Comparison of ENCODE assay signal across 19 mouse cellular contexts in the genomic region with DNA sequence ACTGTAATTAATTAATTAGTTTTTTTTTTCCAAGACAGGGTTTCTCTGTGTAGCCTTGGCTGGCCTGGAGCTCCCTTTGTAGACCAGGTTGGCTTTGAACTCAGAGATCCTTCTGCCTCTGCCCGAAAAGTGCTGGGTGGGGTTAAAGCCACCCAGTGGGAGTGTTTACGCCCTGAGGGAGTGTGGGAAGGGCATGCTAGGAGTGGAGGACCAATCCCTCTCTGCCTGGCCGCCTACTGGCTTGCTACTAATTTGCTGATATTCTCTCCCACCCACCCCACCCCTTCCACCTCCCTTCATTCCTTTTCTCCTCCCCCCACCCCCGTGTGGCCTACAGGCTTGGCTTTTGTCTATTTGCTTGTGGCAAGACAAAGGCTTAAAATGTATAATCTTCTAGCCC. TPM values are rescaled to one million over a fixed set of nuclear protein-coding genes. Genes with fewer than 3 reads are reported as not detected.
A peak's percentile ranks its signal among the peaks of the same experiment; 100 is the strongest.
DNase-seq lines count a peak whose midpoint lies in the region; ATAC-seq and TF ChIP-seq lines count a peak whose summit lies in the region.
"Had no signal": no experiment of that assay in that cellular context is flagged by ENCODE, and none has a peak within 500 bp of the region (broad histone marks: within the 10 kb centered on the region; RNA-seq: fewer than 3 reads in every experiment).

No protein-coding gene starts in this region.

- peak; percentile 41 for DNase-seq in adrenal gland, postnatal 10 days
- no peak for DNase-seq in adrenal gland, postnatal 25 days
- no peak for DNase-seq in forebrain, embryonic 14.5 days (ENCODE audit: low spot score)
- DNase-seq: adrenal gland, adult 8-10 months; cerebellum, postnatal 25 days; heart, adult 18-20 months; kidney, adult 18-20 months; lung, adult 2 months; lung, postnatal 36 days; spleen, adult 18-20 months; thymus, adult 18-20 months had no signal

- no peak overlapping the region for H3K4me3 ChIP-seq in intestine, postnatal 0 days (ENCODE audit: low read depth, low read length)
- no peak overlapping the region for H3K4me3 ChIP-seq in intestine, embryonic 15.5 days (replicated peaks)
- no peak overlapping the region for H3K4me3 ChIP-seq in brown adipose tissue, adult 24 weeks (ENCODE audit: insufficient read depth, low read depth, low read length)
- peak overlapping the region; percentile 70 for H3K4me3 ChIP-seq in liver, embryonic 15.5 days (replicated peaks)
- no peak overlapping the region for H3K4me3 ChIP-seq in forebrain, embryonic 14.5 days (ENCODE audit: low read depth, low read length)
- H3K4me3 ChIP-seq: heart, embryonic 15.5 days; limb, embryonic 10.5 days had no signal

- 66% methylated on average over 4 of the region's 4 CpGs for WGBS in intestine, postnatal 0 days
- 76% methylated on average over 4 of the region's 4 CpGs for WGBS in intestine, embryonic 15.5 days
- 38% methylated on average over 4 of the region's 4 CpGs for WGBS in liver, embryonic 15.5 days (ENCODE audit: insufficient replicate concordance)
- WGBS in forebrain, embryonic 14.5 days = 42% methylated on average over 4 of the region's 4 CpGs

- no peak overlapping the region for H3K9ac ChIP-seq in intestine, postnatal 0 days (ENCODE audit: low read depth, low read length)
- no peak overlapping the region for H3K9ac ChIP-seq in intestine, embryonic 15.5 days
- peak overlapping the region; percentile 42; the same call in 1 of the 2 replicates for H3K9ac ChIP-seq in liver, embryonic 15.5 days
- H3K9ac ChIP-seq in forebrain, embryonic 14.5 days (ENCODE audit: low read length) = no peak overlapping the region
- H3K9ac ChIP-seq: heart, embryonic 15.5 days had no signal

- H3K9me3 ChIP-seq in intestine, postnatal 0 days (ENCODE audit: control insufficient read depth) = no peaks in the 10 kb centered on the region
- no peaks in the 10 kb centered on the region for H3K9me3 ChIP-seq in intestine, embryonic 15.5 days
- H3K9me3 ChIP-seq in liver, embryonic 15.5 days (replicated peaks) = no peaks in the 10 kb centered on the region
- no peaks in the 10 kb centered on the region for H3K9me3 ChIP-seq in forebrain, embryonic 14.5 days (replicated peaks; ENCODE audit: control insufficient read depth, low read length)
- H3K9me3 ChIP-seq: heart, embryonic 15.5 days; limb, embryonic 10.5 days had no signal

- H3K36me3 ChIP-seq in intestine, postnatal 0 days (ENCODE audit: control insufficient read depth, insufficient read depth) = peaks cover 11% of the 10 kb centered on the region; the same call in 1 of the 2 replicates
- peaks cover 3% of the 10 kb centered on the region; the same call in 1 of the 2 replicates for H3K36me3 ChIP-seq in intestine, embryonic 15.5 days
- H3K36me3 ChIP-seq in liver, embryonic 15.5 days (replicated peaks) = peaks cover 56% of the 10 kb centered on the region
- H3K36me3 ChIP-seq in forebrain, embryonic 14.5 days (ENCODE audit: control insufficient read depth, insufficient read depth, low read length) = no peaks in the 10 kb centered on the region
- H3K36me3 ChIP-seq: heart, embryonic 15.5 days; limb, embryonic 10.5 days had no signal

- peaks cover under 1% of the 10 kb centered on the region; the same call in 1 of the 2 replicates for H3K27me3 ChIP-seq in intestine, postnatal 0 days (replicated peaks; ENCODE audit: control insufficient read depth, insufficient read depth, low read length)
- H3K27me3 ChIP-seq in intestine, embryonic 15.5 days (replicated peaks) = peaks cover under 1% of the 10 kb centered on the region; the same call in 1 of the 2 replicates
- peaks cover 14% of the 10 kb centered on the region for H3K27me3 ChIP-seq in liver, embryonic 15.5 days
- H3K27me3 ChIP-seq in forebrain, embryonic 14.5 days (replicated peaks; ENCODE audit: control insufficient read depth, insufficient read depth, low read length) = peaks cover 14% of the 10 kb centered on the region
- H3K27me3 ChIP-seq: heart, embryonic 15.5 days had no signal

- no peak for ATAC-seq in intestine, postnatal 0 days
- ATAC-seq in intestine, embryonic 15.5 days = no peak
- ATAC-seq in liver, embryonic 15.5 days (ENCODE audit: insufficient read depth) = peak; percentile 32
- ATAC-seq in inflammation-experienced regulatory T-cells, adult 6 months = no peak
- ATAC-seq in forebrain, embryonic 14.5 days = no peak
- ATAC-seq: forebrain, embryonic 16.5 days had no signal

- TF ChIP-seq CTCF in intestine, postnatal 0 days (IDR thresholded peaks at IDR 0.05; ENCODE audit: low read depth) = no peak

- peaks cover 24% of the 10 kb centered on the region for H3K4me1 ChIP-seq in intestine, postnatal 0 days (replicated peaks; ENCODE audit: control insufficient read depth, insufficient read depth, low read length)
- peaks cover 22% of the 10 kb centered on the region for H3K4me1 ChIP-seq in intestine, embryonic 15.5 days (replicated peaks)
- peaks cover 11% of the 10 kb centered on the region for H3K4me1 ChIP-seq in brown adipose tissue, adult 24 weeks (ENCODE audit: control insufficient read depth, insufficient read depth, insufficient read length, low read length)
- H3K4me1 ChIP-seq in liver, embryonic 15.5 days (replicated peaks) = peaks cover 64% of the 10 kb centered on the region
- peaks cover 8% of the 10 kb centered on the region; the same call in 1 of the 2 replicates for H3K4me1 ChIP-seq in forebrain, embryonic 14.5 days (ENCODE audit: control insufficient read depth, insufficient read depth, low read length)

- 0 out of 2 replicates have a peak overlapping the region, but pooled peaks have one; percentile 93 for H3K4me2 ChIP-seq in intestine, postnatal 0 days (replicated peaks; ENCODE audit: low read depth)
- H3K4me2 ChIP-seq in intestine, embryonic 15.5 days (replicated peaks) = no peak overlapping the region
- H3K4me2 ChIP-seq in liver, embryonic 15.5 days = peak overlapping the region; percentile 84
- H3K4me2 ChIP-seq in forebrain, embryonic 14.5 days (ENCODE audit: low read length) = no peak overlapping the region
- H3K4me2 ChIP-seq: heart, embryonic 15.5 days had no signal

- no peak overlapping the region for H3K27ac ChIP-seq in intestine, postnatal 0 days (ENCODE audit: low read depth, low read length)
- H3K27ac ChIP-seq in intestine, embryonic 15.5 days = no peak overlapping the region
- peak overlapping the region; percentile 73 for H3K27ac ChIP-seq in brown adipose tissue, adult 24 weeks (replicated peaks; ENCODE audit: low read depth, low read length)
- H3K27ac ChIP-seq in liver, embryonic 15.5 days (replicated peaks) = peak overlapping the region; percentile 98
- H3K27ac ChIP-seq in forebrain, embryonic 14.5 days (ENCODE audit: low read depth, low read length) = no peak overlapping the region
- H3K27ac ChIP-seq: heart, embryonic 15.5 days; limb, embryonic 10.5 days had no signal

RNA-seq across cellular contexts. Expression of gene Acbd4, which starts 4.9 kb away (rescaled TPM):
- 10 to 100 TPM; 81.0 to 94.7 TPM for total RNA-seq in adrenal gland, postnatal 10 days (2021)
- total RNA-seq in adrenal gland, postnatal 25 days (2021) = 92.1 and 129 TPM in 2 replicates
- polyA plus RNA-seq in intestine, postnatal 0 days (2015; fragmentation: Nextera tagmentation; extraction: Ambion mirVana) = 74.7 and 75.9 TPM in 2 replicates
- polyA plus RNA-seq in intestine, embryonic 15.5 days (2015; fragmentation: Nextera tagmentation; extraction: Ambion mirVana) = 17.4 and 22.0 TPM in 2 replicates
- polyA plus RNA-seq in brown adipose tissue, adult 24 weeks (2012; ENCODE audit: insufficient read depth, insufficient read length, missing spikeins) = 95.3 and 183 TPM in 2 replicates
- 60.6 and 60.9 TPM in 2 replicates for polyA plus RNA-seq in liver, embryonic 15.5 days (2015; fragmentation: Nextera tagmentation; extraction: Ambion mirVana)
- polyA plus RNA-seq in inflammation-experienced regulatory T-cells, adult 6 months (2017; shearing (Covaris generic)) = 10 to 100 TPM; 21.5 to 28.5 (median 25.4) TPM
- polyA plus RNA-seq in forebrain, embryonic 14.5 days (2014; fragmentation: Nextera tagmentation; extraction: Ambion mirVana) = 10.4 and 11.8 TPM in 2 replicates

RNA-seq across cellular contexts. Expression of gene Plcd3, which starts 4.9 kb away (rescaled TPM):
- 10 to 100 TPM in 1 of 2 experiments, 1 to 10 TPM in 1; 8.7 to 11.0 TPM for total RNA-seq in adrenal gland, postnatal 10 days (2021)
- total RNA-seq in adrenal gland, postnatal 25 days (2021) = 9.1 and 13.7 TPM in 2 replicates
- polyA plus RNA-seq in intestine, postnatal 0 days (2015; fragmentation: Nextera tagmentation; extraction: Ambion mirVana) = 1.0 and 1.5 TPM in 2 replicates
- polyA plus RNA-seq in intestine, embryonic 15.5 days (2015; fragmentation: Nextera tagmentation; extraction: Ambion mirVana) = 1.8 and 2.0 TPM in 2 replicates
- polyA plus RNA-seq in brown adipose tissue, adult 24 weeks (2012; ENCODE audit: insufficient read depth, insufficient read length, missing spikeins) = 6.1 and 6.2 TPM in 2 replicates
- polyA plus RNA-seq in liver, embryonic 15.5 days (2015; fragmentation: Nextera tagmentation; extraction: Ambion mirVana) = 0.31 and 0.45 TPM in 2 replicates
- polyA plus RNA-seq in inflammation-experienced regulatory T-cells, adult 6 months (2017; shearing (Covaris generic)) = not detected
- 1.1 and 1.4 TPM in 2 replicates for polyA plus RNA-seq in forebrain, embryonic 14.5 days (2014; fragmentation: Nextera tagmentation; extraction: Ambion mirVana)

RNA-seq across cellular contexts. Expression of gene Hexim1, which starts 9.6 kb away (rescaled TPM):
- total RNA-seq in adrenal gland, postnatal 10 days (2021) = 10 to 100 TPM; 49.6 to 50.1 TPM
- 72.0 and 75.6 TPM in 2 replicates for total RNA-seq in adrenal gland, postnatal 25 days (2021)
- polyA plus RNA-seq in intestine, postnatal 0 days (2015; fragmentation: Nextera tagmentation; extraction: Ambion mirVana) = 4.6 and 6.0 TPM in 2 replicates
- polyA plus RNA-seq in intestine, embryonic 15.5 days (2015; fragmentation: Nextera tagmentation; extraction: Ambion mirVana) = 4.1 and 4.7 TPM in 2 replicates
- 36.0 and 40.8 TPM in 2 replicates for polyA plus RNA-seq in brown adipose tissue, adult 24 weeks (2012; ENCODE audit: insufficient read depth, insufficient read length, missing spikeins)
- polyA plus RNA-seq in liver, embryonic 15.5 days (2015; fragmentation: Nextera tagmentation; extraction: Ambion mirVana) = 1.8 and 1.9 TPM in 2 replicates
- polyA plus RNA-seq in inflammation-experienced regulatory T-cells, adult 6 months (2017; shearing (Covaris generic)) = 1 to 10 TPM; 3.0 to 3.7 (median 3.5) TPM
- 4.8 and 5.4 TPM in 2 replicates for polyA plus RNA-seq in forebrain, embryonic 14.5 days (2014; fragmentation: Nextera tagmentation; extraction: Ambion mirVana)

RNA-seq across cellular contexts. Expression of gene Hexim2, which starts 25.8 kb away (rescaled TPM):
- total RNA-seq in adrenal gland, postnatal 10 days (2021) = 1 to 10 TPM; 4.8 to 8.9 TPM
- 3.9 and 6.2 TPM in 2 replicates for total RNA-seq in adrenal gland, postnatal 25 days (2021)
- polyA plus RNA-seq in intestine, postnatal 0 days (2015; fragmentation: Nextera tagmentation; extraction: Ambion mirVana) = 3.5 and 5.3 TPM in 2 replicates
- 7.9 and 8.8 TPM in 2 replicates for polyA plus RNA-seq in intestine, embryonic 15.5 days (2015; fragmentation: Nextera tagmentation; extraction: Ambion mirVana)
- polyA plus RNA-seq in brown adipose tissue, adult 24 weeks (2012; ENCODE audit: insufficient read depth, insufficient read length, missing spikeins) = 3.2 and 4.2 TPM in 2 replicates
- polyA plus RNA-seq in liver, embryonic 15.5 days (2015; fragmentation: Nextera tagmentation; extraction: Ambion mirVana) = 4.2 and 4.7 TPM in 2 replicates
- 1 to 10 TPM in 2 of 3 experiments, under 1 TPM in 1; 0.44 to 2.1 (median 2.0) TPM for polyA plus RNA-seq in inflammation-experienced regulatory T-cells, adult 6 months (2017; shearing (Covaris generic))
- 9.6 and 13.4 TPM in 2 replicates for polyA plus RNA-seq in forebrain, embryonic 14.5 days (2014; fragmentation: Nextera tagmentation; extraction: Ambion mirVana)

Comparison
In these comparisons a context has a peak if more than half of its experiments do, and no peak if none do; other contexts are left out.
1. H3K4me2 ChIP-seq: peak in intestine, postnatal 0 days (single experiment) and liver, embryonic 15.5 days (single experiment); none in intestine, embryonic 15.5 days (single experiment) and forebrain, embryonic 14.5 days (single experiment).
2. H3K27ac ChIP-seq: peak in brown adipose tissue, adult 24 weeks (single experiment) and liver, embryonic 15.5 days (single experiment); none in intestine, postnatal 0 days (single experiment), intestine, embryonic 15.5 days (single experiment) and forebrain, embryonic 14.5 days (single experiment).